Mouse (Mus musculus) myocyte (in vitro differentiated cells): ENCODE data around the gene Sgsm2. TPM values are rescaled to one million over a fixed set of nuclear protein-coding genes. Genes with fewer than 3 reads are reported as not detected.

Source experiments
- H3K27me3 ChIP-seq: one replicate; pipeline ENCODE4 v1.6.1; 2011; ENCODE audit not compliant: control insufficient read depth, insufficient read depth, insufficient read length
- H3K36me3 ChIP-seq: one replicate; pipeline ENCODE4 v1.6.1; 2011; ENCODE audit not compliant: control insufficient read depth, insufficient read depth
- H3K4me2 ChIP-seq: one replicate; pipeline ENCODE4 v1.6.1; 2011; ENCODE audit warnings: low read depth, control low read depth
- H3K4me3 ChIP-seq: one replicate; pipeline ENCODE4 v1.5.1; 2011; ENCODE audit warnings: mild to moderate bottlenecking, control low read depth, moderate library complexity
- H3K79me2 ChIP-seq: one replicate; pipeline ENCODE4 v1.6.1; 2011; ENCODE audit not compliant: control insufficient read depth, insufficient read depth
- H3ac ChIP-seq: one replicate; pipeline ENCODE4 v1.6.1; 2011; ENCODE audit not compliant: control insufficient read depth, insufficient read length
- CEBPB ChIP-seq: IDR thresholded peaks from 2 replicates; pipeline ENCODE4 v1.6.1; 2011; ENCODE audit warnings: mild to moderate bottlenecking, moderate library complexity; ENCODE audit not compliant: poor library complexity, insufficient read depth, severe bottlenecking
- E2F4 ChIP-seq: IDR thresholded peaks from one replicate; pipeline ENCODE4 v1.6.1; 2011; ENCODE audit warnings: mild to moderate bottlenecking, control low read depth, moderate library complexity; ENCODE audit not compliant: insufficient read depth
- MAX ChIP-seq: IDR thresholded peaks from one replicate; pipeline ENCODE4 v1.6.1; 2011; ENCODE audit warnings: low read depth, mild to moderate bottlenecking, control low read depth
- MYOD1 ChIP-seq, 3 experiments: IDR thresholded peaks; one replicate each; pipeline ENCODE4 v1.6.1; 2011; ENCODE audit warnings: control low read depth in 2 of 3, low read depth in 2 of 3, mild to moderate bottlenecking in 2 of 3, moderate library complexity in 1 of 3; ENCODE audit not compliant: insufficient read length in 2 of 3, control insufficient read depth in 1 of 3
- MYOG ChIP-seq, 3 experiments: IDR thresholded peaks; one replicate each; pipeline ENCODE4 v1.6.1; 2011; ENCODE audit warnings: control low read depth in 2 of 3, low read depth in 2 of 3, mild to moderate bottlenecking in 2 of 3; ENCODE audit not compliant: insufficient read length in 2 of 3, control insufficient read depth in 1 of 3, insufficient read depth in 1 of 3
- POLR2A ChIP-seq: IDR thresholded peaks from one replicate; pipeline ENCODE4 v1.6.1; 2011; ENCODE audit warnings: low read depth, mild to moderate bottlenecking, control low read depth, moderate library complexity; ENCODE audit not compliant: insufficient read length
- POLR2AphosphoS2 ChIP-seq: IDR thresholded peaks from one replicate; pipeline ENCODE4 v1.6.1; 2011; ENCODE audit warnings: low read depth, control low read depth; ENCODE audit not compliant: insufficient read length
- REST ChIP-seq: IDR thresholded peaks from one replicate; pipeline ENCODE4 v1.6.1; 2011; ENCODE audit warnings: mild to moderate bottlenecking, control low read depth, moderate library complexity; ENCODE audit not compliant: insufficient read depth, insufficient read length
- SRF ChIP-seq: IDR thresholded peaks from one replicate; pipeline ENCODE4 v1.6.1; 2011; ENCODE audit warnings: low read depth; ENCODE audit not compliant: control insufficient read depth, insufficient read length
- TCF12 ChIP-seq: IDR thresholded peaks from one replicate; pipeline ENCODE4 v1.6.1; 2011; ENCODE audit warnings: mild to moderate bottlenecking, control low read depth; ENCODE audit not compliant: poor library complexity, insufficient read depth, severe bottlenecking
- TCF3 ChIP-seq: IDR thresholded peaks from one replicate; pipeline ENCODE4 v1.6.1; 2011; ENCODE audit warnings: low read depth, control low read depth; ENCODE audit not compliant: insufficient read length
- USF1 ChIP-seq: IDR thresholded peaks from one replicate; pipeline ENCODE4 v1.6.1; 2011; ENCODE audit warnings: low read depth, mild to moderate bottlenecking, control low read depth, moderate library complexity
- polyA plus RNA-seq: library from polyadenylated mRNA; unstranded; fragments of >200 nt; fragmentation: generic; extraction: Trizol; gene quantifications from one replicate; pipeline ENCODE4 v1.2.1, GENCODE M21; 2012; ENCODE audit warnings: missing spikeins

Sgsm2 gene
- polyA plus RNA-seq, 1 experiment: 12.3 TPM

DNA sequence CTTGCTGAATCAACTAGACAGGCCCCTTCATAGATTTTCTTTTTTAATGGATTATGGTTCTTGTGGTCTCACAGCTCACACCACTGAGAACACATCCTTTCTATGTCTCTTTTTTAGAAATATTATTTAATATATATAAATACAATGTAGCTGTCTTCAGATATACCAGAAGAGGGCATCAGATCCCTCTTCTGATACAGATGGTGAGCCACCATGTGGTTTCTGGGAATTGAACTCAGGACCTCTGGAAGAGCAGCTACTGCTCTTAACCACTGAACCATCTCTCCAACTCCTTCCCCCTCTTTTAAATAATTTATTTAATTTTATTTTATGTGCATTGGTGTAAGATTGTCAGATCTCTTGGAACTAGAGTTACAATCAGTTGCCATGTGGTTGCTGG is 86.7 kb downstream of the Sgsm2 start:
- H3K79me2 ChIP-seq: no peaks in the 10 kb centered on the region
- no peak overlapping the region for H3ac ChIP-seq

DNA sequence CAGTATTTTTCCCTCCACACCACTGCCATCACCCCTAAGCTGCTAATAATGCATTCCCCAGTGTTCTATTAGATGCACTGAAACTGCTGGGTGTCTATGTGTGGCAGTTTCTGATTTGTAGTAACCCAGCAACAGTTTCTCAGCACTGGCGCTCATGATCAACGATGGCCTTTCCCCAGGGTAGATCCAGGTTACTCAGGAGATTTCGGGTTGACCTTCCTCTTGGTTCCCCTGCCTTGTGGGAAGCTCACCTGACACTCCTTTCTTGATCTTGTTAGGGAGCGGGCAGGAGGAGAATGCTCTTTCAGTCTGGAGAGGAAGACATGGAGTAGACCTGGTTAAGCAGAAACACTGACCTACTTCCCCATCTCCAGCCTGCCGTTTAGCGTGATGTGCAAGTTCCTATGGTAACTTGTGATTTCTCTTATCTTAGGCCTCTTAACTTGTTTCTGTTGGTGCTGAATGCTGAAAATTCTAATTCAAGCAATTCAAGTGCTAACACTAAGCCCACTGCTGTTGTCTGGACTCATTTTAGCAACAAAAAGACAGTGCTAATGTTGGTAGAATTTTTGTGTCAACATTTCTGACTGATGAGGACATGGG is 88.5 kb downstream of the Sgsm2 start:
- no peak overlapping the region for H3K4me3 ChIP-seq
- no peaks in the 10 kb centered on the region for H3K27me3 ChIP-seq
- H3K36me3 ChIP-seq: peaks cover 25% of the 10 kb centered on the region
- TF ChIP-seq E2F4: no peak
- no peak for TF ChIP-seq TCF12
- TF ChIP-seq POLR2AphosphoS2: no peak
- no peak for TF ChIP-seq MYOG (IDR thresholded peaks at IDR 0.05; ENCODE audit: control insufficient read depth in 1 of 3, insufficient read depth in 1 of 3, insufficient read length in 2 of 3, low read depth in 2 of 3)
- TF ChIP-seq POLR2A: no peak
- no peak for TF ChIP-seq TCF3
- TF ChIP-seq MAX: no peak
- no peak for TF ChIP-seq CEBPB
- no peak for TF ChIP-seq USF1
- no peak for TF ChIP-seq MYOD1 (IDR thresholded peaks at IDR 0.05; ENCODE audit: control insufficient read depth in 1 of 3, insufficient read length in 2 of 3, low read depth in 2 of 3)
- no peak for TF ChIP-seq REST
- no peak for TF ChIP-seq SRF
- H3K4me2 ChIP-seq: no peak overlapping the region
- no peaks in the 10 kb centered on the region for H3K79me2 ChIP-seq
- no peak overlapping the region for H3ac ChIP-seq

More for the DNA sequence above, 86.7 kb downstream of the Sgsm2 start:
- no peak for TF ChIP-seq REST
- no peak for TF ChIP-seq MYOD1 (IDR thresholded peaks at IDR 0.05; ENCODE audit: control insufficient read depth in 1 of 3, insufficient read length in 2 of 3, low read depth in 2 of 3)
- TF ChIP-seq TCF3: no peak
- no peak for TF ChIP-seq POLR2AphosphoS2
- no peak for TF ChIP-seq E2F4
- no peak for TF ChIP-seq POLR2A
- no peak for TF ChIP-seq SRF
- no peak for TF ChIP-seq CEBPB
- TF ChIP-seq TCF12: no peak
- no peak for TF ChIP-seq MYOG (IDR thresholded peaks at IDR 0.05; ENCODE audit: control insufficient read depth in 1 of 3, insufficient read depth in 1 of 3, insufficient read length in 2 of 3, low read depth in 2 of 3)
- no peak for TF ChIP-seq USF1
- no peak for TF ChIP-seq MAX
- H3K36me3 ChIP-seq: peaks cover 23% of the 10 kb centered on the region
- H3K27me3 ChIP-seq: no peaks in the 10 kb centered on the region
- H3K4me3 ChIP-seq: no peak overlapping the region
- no peak overlapping the region for H3K4me2 ChIP-seq

DNA sequence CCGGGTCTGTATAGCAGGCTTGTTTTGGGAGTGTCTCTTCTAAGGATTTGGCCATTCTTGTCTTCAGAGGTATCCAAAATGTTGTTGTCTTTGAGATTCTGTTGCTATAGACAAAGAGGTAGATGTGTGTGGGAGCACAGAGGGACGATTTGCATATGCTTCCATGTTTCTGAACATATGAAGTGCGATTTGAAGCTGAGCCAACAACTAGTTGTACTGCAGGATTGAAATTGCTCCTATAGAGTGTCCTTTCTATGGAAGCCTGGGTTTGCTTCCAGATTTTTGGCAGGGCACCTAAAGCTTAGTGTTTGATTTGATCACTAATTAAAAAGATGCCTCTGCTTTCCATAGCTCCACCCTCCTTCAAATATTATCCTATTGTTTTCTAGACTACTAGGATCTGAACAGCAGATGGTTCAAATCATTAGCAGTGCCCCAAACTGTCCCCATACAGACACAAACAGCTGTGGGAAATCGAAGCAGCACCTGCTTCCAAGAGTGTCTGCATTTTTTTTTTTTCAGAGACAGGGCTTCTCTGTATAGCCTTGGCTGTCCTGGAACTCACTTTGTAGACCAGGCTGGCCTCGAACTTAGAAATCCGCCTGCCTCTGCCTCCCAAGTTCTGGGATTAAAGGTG is 89.5 kb downstream of the Sgsm2 start:
- TF ChIP-seq TCF3 (no peak), CEBPB (no peak), POLR2AphosphoS2 (no peak), MYOD1 (IDR thresholded peaks at IDR 0.05; ENCODE audit: control insufficient read depth in 1 of 3, insufficient read length in 2 of 3, low read depth in 2 of 3) (no peak), MYOG (IDR thresholded peaks at IDR 0.05; ENCODE audit: control insufficient read depth in 1 of 3, insufficient read depth in 1 of 3, insufficient read length in 2 of 3, low read depth in 2 of 3) (no peak), MAX (no peak), TCF12 (no peak), POLR2A (no peak)
- Histone ChIP-seq H3K27me3 (no peaks in the 10 kb centered on the region), H3ac (no peak overlapping the region), H3K79me2 (no peaks in the 10 kb centered on the region), H3K4me2 (no peak overlapping the region), H3K36me3 (peaks cover 23% of the 10 kb centered on the region), H3K4me3 (no peak overlapping the region)

DNA sequence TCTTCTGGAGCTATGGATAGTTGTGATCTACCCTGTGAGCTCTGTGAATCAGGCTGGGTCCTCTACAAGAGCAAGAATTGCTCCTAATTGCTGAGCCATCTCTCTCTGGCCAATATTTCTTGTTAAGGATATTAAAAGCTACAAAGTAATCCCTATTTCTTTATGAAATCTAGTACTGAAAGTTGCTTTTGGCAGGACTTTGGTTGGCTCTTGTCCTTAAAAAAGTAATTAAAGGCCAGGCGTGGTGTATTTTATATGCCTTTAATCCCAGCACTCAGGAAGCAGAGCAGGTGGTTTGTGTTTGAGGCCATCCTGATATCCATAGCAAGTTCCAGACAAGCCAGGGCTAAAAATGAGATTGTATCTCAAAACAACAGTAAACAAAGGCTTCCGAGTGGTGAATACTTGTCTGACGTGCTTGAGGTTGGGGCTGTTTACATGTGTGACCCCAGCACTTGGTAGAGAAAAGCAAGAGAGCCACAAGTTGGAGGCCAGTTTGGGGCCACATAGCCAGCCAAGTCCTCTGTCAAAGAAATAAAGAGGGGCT is 92.7 kb downstream of the Sgsm2 start:
- peaks cover 27% of the 10 kb centered on the region for H3K36me3 ChIP-seq
- H3ac ChIP-seq: no peak overlapping the region
- no peaks in the 10 kb centered on the region for H3K79me2 ChIP-seq
- no peak overlapping the region for H3K4me2 ChIP-seq
- H3K4me3 ChIP-seq: no peak overlapping the region
- H3K27me3 ChIP-seq: no peaks in the 10 kb centered on the region
- no peak for TF ChIP-seq E2F4
- TF ChIP-seq MYOD1 (IDR thresholded peaks at IDR 0.05; ENCODE audit: control insufficient read depth in 1 of 3, insufficient read length in 2 of 3, low read depth in 2 of 3): no peak
- no peak for TF ChIP-seq TCF3
- TF ChIP-seq POLR2AphosphoS2: no peak
- TF ChIP-seq SRF: no peak
- no peak for TF ChIP-seq MAX
- no peak for TF ChIP-seq TCF12
- no peak for TF ChIP-seq POLR2A

DNA sequence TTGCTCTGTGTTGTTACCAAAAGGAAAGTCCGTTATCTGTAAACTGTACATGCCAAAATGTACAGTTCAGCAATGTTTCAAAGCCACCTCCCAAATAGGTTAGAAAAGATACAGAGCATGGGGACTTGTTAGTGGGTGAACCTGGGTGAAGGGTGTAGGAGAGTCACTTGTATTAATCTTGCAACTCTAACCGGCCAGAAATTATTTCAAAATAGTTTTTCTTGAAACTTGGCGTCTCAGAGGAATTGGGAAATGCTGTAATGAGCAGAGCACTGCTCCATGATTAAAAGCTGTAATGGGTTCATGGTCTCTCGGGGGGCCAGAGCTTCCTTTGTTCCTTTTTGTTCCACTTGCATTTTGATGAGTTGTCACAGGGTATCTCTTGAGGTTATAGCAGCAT is 96.2 kb downstream of the Sgsm2 start:
- H3K36me3 ChIP-seq: peaks cover 27% of the 10 kb centered on the region
- H3K4me3 ChIP-seq: no peak overlapping the region
- H3ac ChIP-seq: no peak overlapping the region
- H3K4me2 ChIP-seq: no peak overlapping the region
- no peaks in the 10 kb centered on the region for H3K79me2 ChIP-seq
- H3K27me3 ChIP-seq: no peaks in the 10 kb centered on the region
- TF ChIP-seq POLR2A (no peak), TCF3 (no peak), E2F4 (no peak), MYOG (IDR thresholded peaks at IDR 0.05; ENCODE audit: control insufficient read depth in 1 of 3, insufficient read depth in 1 of 3, insufficient read length in 2 of 3, low read depth in 2 of 3) (no peak), MAX (no peak), USF1 (no peak), REST (no peak), POLR2AphosphoS2 (no peak), CEBPB (no peak), TCF12 (no peak)

Other genes with a start within 250 kb of the Sgsm2 start
- gene Cluh, start 247.6 kb downstream of the Sgsm2 start, polyA plus RNA-seq: 62.3 TPM
- gene Pafah1b1, start 172.4 kb downstream of the Sgsm2 start, polyA plus RNA-seq: 32.6 TPM
- 10.9 TPM for gene Mettl16, start 126.2 kb downstream of the Sgsm2 start, polyA plus RNA-seq
- 12.7 TPM for gene Mnt, start 66.1 kb downstream of the Sgsm2 start, polyA plus RNA-seq
- gene Tsr1, start 1.0 kb upstream of the Sgsm2 start, polyA plus RNA-seq: 26.7 TPM
- gene Smg6, start 28.8 kb upstream of the Sgsm2 start, polyA plus RNA-seq: 14.7 TPM
- gene Srr, start 28.9 kb upstream of the Sgsm2 start, polyA plus RNA-seq: 10.5 TPM